Mouse (Mus musculus): ENCODE results near the gene Eif3l.

- TF ChIP-seq POLR2A (IDR thresholded peaks at IDR 0.05; ENCODE audit: borderline replicate concordance, extremely low read depth, insufficient read depth, insufficient read length, poor library complexity, severe bottlenecking): no peak
- TF ChIP-seq CTCF (IDR thresholded peaks at IDR 0.05; ENCODE audit: borderline replicate concordance, extremely low read depth, insufficient read depth, insufficient read length): no peak
Observed at GRCm38 (mm10) chr15:79026511-79027290, 48.3 kb upstream of the Eif3l start.

All from brain, embryonic 14.5 days (tissue).